Mouse (Mus musculus) myocyte (in vitro differentiated cells): ENCODE data around the gene Ablim1. TPM values are rescaled to one million over a fixed set of nuclear protein-coding genes. Genes with fewer than 3 reads are reported as not detected.
A peak's percentile ranks its signal among the peaks of the same experiment; 100 is the strongest.

Source experiments
- H3K27me3 ChIP-seq: one replicate; pipeline ENCODE4 v1.6.1; 2011; ENCODE audit not compliant: control insufficient read depth, insufficient read depth, insufficient read length
- H3K36me3 ChIP-seq: one replicate; pipeline ENCODE4 v1.6.1; 2011; ENCODE audit not compliant: control insufficient read depth, insufficient read depth
- H3K4me2 ChIP-seq: one replicate; pipeline ENCODE4 v1.6.1; 2011; ENCODE audit warnings: low read depth, control low read depth
- H3K4me3 ChIP-seq: one replicate; pipeline ENCODE4 v1.5.1; 2011; ENCODE audit warnings: mild to moderate bottlenecking, control low read depth, moderate library complexity
- H3K79me2 ChIP-seq: one replicate; pipeline ENCODE4 v1.6.1; 2011; ENCODE audit not compliant: control insufficient read depth, insufficient read depth
- H3ac ChIP-seq: one replicate; pipeline ENCODE4 v1.6.1; 2011; ENCODE audit not compliant: control insufficient read depth, insufficient read length
- CEBPB ChIP-seq: IDR thresholded peaks from 2 replicates; pipeline ENCODE4 v1.6.1; 2011; ENCODE audit warnings: mild to moderate bottlenecking, moderate library complexity; ENCODE audit not compliant: poor library complexity, insufficient read depth, severe bottlenecking
- E2F4 ChIP-seq: IDR thresholded peaks from one replicate; pipeline ENCODE4 v1.6.1; 2011; ENCODE audit warnings: mild to moderate bottlenecking, control low read depth, moderate library complexity; ENCODE audit not compliant: insufficient read depth
- MAX ChIP-seq: IDR thresholded peaks from one replicate; pipeline ENCODE4 v1.6.1; 2011; ENCODE audit warnings: low read depth, mild to moderate bottlenecking, control low read depth
- MYOD1 ChIP-seq, 3 experiments: IDR thresholded peaks; one replicate each; pipeline ENCODE4 v1.6.1; 2011; ENCODE audit warnings: control low read depth in 2 of 3, low read depth in 2 of 3, mild to moderate bottlenecking in 2 of 3, moderate library complexity in 1 of 3; ENCODE audit not compliant: insufficient read length in 2 of 3, control insufficient read depth in 1 of 3
- MYOG ChIP-seq, 3 experiments: IDR thresholded peaks; one replicate each; pipeline ENCODE4 v1.6.1; 2011; ENCODE audit warnings: control low read depth in 2 of 3, low read depth in 2 of 3, mild to moderate bottlenecking in 2 of 3; ENCODE audit not compliant: insufficient read length in 2 of 3, control insufficient read depth in 1 of 3, insufficient read depth in 1 of 3
- POLR2A ChIP-seq: IDR thresholded peaks from one replicate; pipeline ENCODE4 v1.6.1; 2011; ENCODE audit warnings: low read depth, mild to moderate bottlenecking, control low read depth, moderate library complexity; ENCODE audit not compliant: insufficient read length
- POLR2AphosphoS2 ChIP-seq: IDR thresholded peaks from one replicate; pipeline ENCODE4 v1.6.1; 2011; ENCODE audit warnings: low read depth, control low read depth; ENCODE audit not compliant: insufficient read length
- REST ChIP-seq: IDR thresholded peaks from one replicate; pipeline ENCODE4 v1.6.1; 2011; ENCODE audit warnings: mild to moderate bottlenecking, control low read depth, moderate library complexity; ENCODE audit not compliant: insufficient read depth, insufficient read length
- SRF ChIP-seq: IDR thresholded peaks from one replicate; pipeline ENCODE4 v1.6.1; 2011; ENCODE audit warnings: low read depth; ENCODE audit not compliant: control insufficient read depth, insufficient read length
- TCF12 ChIP-seq: IDR thresholded peaks from one replicate; pipeline ENCODE4 v1.6.1; 2011; ENCODE audit warnings: mild to moderate bottlenecking, control low read depth; ENCODE audit not compliant: poor library complexity, insufficient read depth, severe bottlenecking
- TCF3 ChIP-seq: IDR thresholded peaks from one replicate; pipeline ENCODE4 v1.6.1; 2011; ENCODE audit warnings: low read depth, control low read depth; ENCODE audit not compliant: insufficient read length
- USF1 ChIP-seq: IDR thresholded peaks from one replicate; pipeline ENCODE4 v1.6.1; 2011; ENCODE audit warnings: low read depth, mild to moderate bottlenecking, control low read depth, moderate library complexity
- polyA plus RNA-seq: library from polyadenylated mRNA; unstranded; fragments of >200 nt; fragmentation: generic; extraction: Trizol; gene quantifications from one replicate; pipeline ENCODE4 v1.2.1, GENCODE M21; 2012; ENCODE audit warnings: missing spikeins

Gene Ablim1
- polyA plus RNA-seq, 1 experiment = 29.9 TPM

GRCm38 (mm10) chr19:57321839-57322238 lies 7.1 kb upstream of the Ablim1 start:
- Histone ChIP-seq H3K4me2 (no peak overlapping the region), H3ac (no peak overlapping the region), H3K27me3 (no peaks in the 10 kb centered on the region), H3K36me3 (no peaks in the 10 kb centered on the region), H3K79me2 (no peaks in the 10 kb centered on the region), H3K4me3 (no peak overlapping the region)
- TF ChIP-seq TCF3 (no peak), MYOD1 (IDR thresholded peaks at IDR 0.05; ENCODE audit: control insufficient read depth in 1 of 3, insufficient read length in 2 of 3, low read depth in 2 of 3) (no peak), POLR2A (no peak), MAX (no peak), E2F4 (no peak), POLR2AphosphoS2 (no peak), CEBPB (no peak), SRF (no peak), TCF12 (no peak), MYOG (IDR thresholded peaks at IDR 0.05; ENCODE audit: control insufficient read depth in 1 of 3, insufficient read depth in 1 of 3, insufficient read length in 2 of 3, low read depth in 2 of 3) (no peak), USF1 (no peak), REST (no peak)

DNA sequence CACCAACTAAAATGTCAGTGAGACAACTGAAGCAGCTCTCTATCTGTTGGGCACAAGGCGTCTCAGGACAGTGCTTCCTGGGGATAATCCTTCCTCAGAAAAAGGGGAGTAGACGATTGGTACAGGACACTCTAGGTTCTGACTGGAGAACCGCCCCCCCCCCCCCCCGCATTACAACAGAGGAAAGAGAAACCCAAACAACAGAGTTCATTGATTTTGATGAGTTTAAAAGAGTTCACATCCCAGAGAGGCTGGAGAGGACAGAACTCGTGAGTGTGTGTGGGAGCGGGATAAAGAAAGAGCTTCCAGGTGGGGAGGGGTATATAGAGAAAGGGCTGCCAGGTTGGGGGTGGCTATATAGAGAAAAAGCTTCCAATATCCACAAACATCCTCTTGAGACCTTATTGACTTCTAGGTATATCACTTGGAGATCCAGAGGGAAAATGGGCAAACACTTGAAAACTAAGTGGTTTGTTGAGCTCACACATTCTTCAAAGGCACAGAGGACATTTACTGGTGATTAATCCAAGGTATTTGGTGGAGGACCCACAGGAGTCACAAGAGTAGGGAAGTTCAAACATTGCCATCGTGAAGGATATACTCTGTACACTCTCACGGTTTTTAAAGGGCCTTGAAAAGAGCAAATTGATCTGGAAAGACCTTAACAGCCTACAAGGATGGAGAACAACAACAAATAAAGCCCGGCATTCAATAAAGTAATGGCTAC lies 6.1 kb upstream of the Ablim1 start:
- no peak overlapping the region for H3K4me3 ChIP-seq
- H3K4me2 ChIP-seq = no peak overlapping the region
- no peak overlapping the region for H3ac ChIP-seq
- TF ChIP-seq MYOD1 (IDR thresholded peaks at IDR 0.05; ENCODE audit: control insufficient read depth in 1 of 3, insufficient read length in 2 of 3, low read depth in 2 of 3) (no peak), MAX (no peak), MYOG (IDR thresholded peaks at IDR 0.05; ENCODE audit: control insufficient read depth in 1 of 3, insufficient read depth in 1 of 3, insufficient read length in 2 of 3, low read depth in 2 of 3) (no peak), CEBPB (no peak)
- no peaks in the 10 kb centered on the region for H3K27me3 ChIP-seq
- H3K36me3 ChIP-seq = no peaks in the 10 kb centered on the region
- H3K79me2 ChIP-seq = no peaks in the 10 kb centered on the region

GRCm38 (mm10) chr19:57316597-57316996 lies 1.9 kb upstream of the Ablim1 start:
- TF ChIP-seq MYOD1 (IDR thresholded peaks at IDR 0.05; ENCODE audit: control insufficient read depth in 1 of 3, insufficient read length in 2 of 3, low read depth in 2 of 3) (no peak), TCF12 (no peak), MYOG (IDR thresholded peaks at IDR 0.05; ENCODE audit: control insufficient read depth in 1 of 3, insufficient read depth in 1 of 3, insufficient read length in 2 of 3, low read depth in 2 of 3) (no peak), TCF3 (no peak), POLR2AphosphoS2 (no peak), MAX (no peak), REST (no peak), POLR2A (no peak), E2F4 (no peak), USF1 (no peak), CEBPB (no peak)
- Histone ChIP-seq H3K36me3 (no peaks in the 10 kb centered on the region), H3K4me2 (no peak overlapping the region), H3K4me3 (no peak overlapping the region), H3K27me3 (no peaks in the 10 kb centered on the region), H3ac (no peak overlapping the region), H3K79me2 (no peaks in the 10 kb centered on the region)

GRCm38 (mm10) chr19:57315013-57315565 lies 370 bp upstream of the Ablim1 start:
- Histone ChIP-seq H3K79me2 (no peaks in the 10 kb centered on the region), H3K36me3 (no peaks in the 10 kb centered on the region), H3K4me2 (peak overlapping the region; percentile 62), H3ac (no peak overlapping the region), H3K27me3 (no peaks in the 10 kb centered on the region), H3K4me3 (no peak overlapping the region)
- TF ChIP-seq POLR2AphosphoS2 (no peak), MYOG (IDR thresholded peaks at IDR 0.05; ENCODE audit: control insufficient read depth in 1 of 3, insufficient read depth in 1 of 3, insufficient read length in 2 of 3, low read depth in 2 of 3) (no peak), E2F4 (no peak), MYOD1 (IDR thresholded peaks at IDR 0.05; ENCODE audit: control insufficient read depth in 1 of 3, insufficient read length in 2 of 3, low read depth in 2 of 3) (no peak), CEBPB (no peak), TCF12 (no peak), SRF (no peak), TCF3 (no peak)

DNA sequence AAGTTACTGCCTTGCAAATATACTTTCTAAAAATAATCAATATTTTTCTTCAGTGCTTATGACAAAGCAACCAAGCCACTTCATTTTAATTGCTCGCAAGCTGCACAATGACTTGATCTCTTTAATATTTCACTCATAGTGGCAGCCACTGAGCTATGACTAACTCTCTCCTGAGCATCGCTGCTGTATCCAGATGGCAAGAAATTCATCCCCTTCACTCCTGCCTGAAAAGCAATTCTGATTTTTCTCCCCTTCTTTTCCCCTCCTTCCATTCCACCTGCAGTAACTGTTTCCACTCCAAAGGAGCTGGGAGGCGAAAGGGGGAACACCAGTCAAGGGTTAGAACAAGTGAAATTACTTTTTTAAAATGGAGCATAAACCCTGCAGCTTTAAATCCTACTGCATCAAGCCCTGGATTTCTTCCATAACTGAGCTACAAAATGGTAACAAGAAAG lies 801 bp downstream of the Ablim1 start:
- no peaks in the 10 kb centered on the region for H3K27me3 ChIP-seq
- TF ChIP-seq MAX = no peak
- TF ChIP-seq POLR2A = no peak
- TF ChIP-seq SRF = no peak
- H3K4me3 ChIP-seq = no peak overlapping the region

More for the DNA sequence above, 801 bp downstream of the Ablim1 start:
- H3ac ChIP-seq = no peak overlapping the region
- no peaks in the 10 kb centered on the region for H3K79me2 ChIP-seq
- H3K4me2 ChIP-seq = no peak overlapping the region
- no peaks in the 10 kb centered on the region for H3K36me3 ChIP-seq
